Mouse (Mus musculus) E14TG2a.4 (cell line): Measurements from ENCODE around the gene Haus5.

Source experiments
- CTCF ChIP-seq: conservative IDR thresholded peaks from 2 replicates; pipeline ENCODE4 v1.5.1; 2014; ENCODE audit warnings: low read length
- POU5F1 ChIP-seq: IDR thresholded peaks from 2 replicates; pipeline ENCODE4 v1.6.1; 2014; ENCODE audit warnings: low read length, borderline replicate concordance

GRCm38 (mm10) chr7:30688325-30688724 lies 23.5 kb upstream of the Haus5 start:
- no peak for TF ChIP-seq CTCF
- no peak for TF ChIP-seq POU5F1
